Mouse (Mus musculus): ENCODE data around the gene Gucy1b2. TPM values are rescaled to one million over a fixed set of nuclear protein-coding genes. Genes with fewer than 3 reads are reported as not detected.

Gene Gucy1b2
- polyA plus RNA-seq, 1 experiment from 2014 or later = 0.20 TPM

GRCm38 (mm10) chr14:62350186-62350585, 105.9 kb downstream of the Gucy1b2 start:
- no peaks in the 10 kb centered on the region for H3K9me3 ChIP-seq (ENCODE audit: control insufficient read depth, low read length)
- no peak for ATAC-seq (ENCODE audit: insufficient number of reproducible peaks, insufficient read depth, low FRiP score, low read depth)
- H3K9ac ChIP-seq (ENCODE audit: low read length) = no peak overlapping the region
- no peak overlapping the region for H3K4me2 ChIP-seq (ENCODE audit: low read length)
- H3K36me3 ChIP-seq (ENCODE audit: control insufficient read depth, insufficient read depth, low read length) = peaks cover 29% of the 10 kb centered on the region
- H3K4me1 ChIP-seq (ENCODE audit: control insufficient read depth in 2 of 2, insufficient read depth in 2 of 2, low read length in 2 of 2) = peaks cover 3 to 6% of the 10 kb centered on the region in 2 experiments; a peak in 2 of 4 replicates
- 74% methylated on average over 4 of the region's 4 CpGs for WGBS
- H3K27ac ChIP-seq (replicated peaks in 1 of 2; ENCODE audit: control insufficient read depth in 1 of 2, insufficient read depth in 1 of 2, low read depth in 2 of 2, low read length in 2 of 2) = no peak overlapping the region
- no peak overlapping the region for H3K4me3 ChIP-seq (ENCODE audit: control insufficient read depth in 1 of 2, insufficient read depth in 1 of 2, low read depth in 1 of 2, low read length in 2 of 2)
- H3K27me3 ChIP-seq (ENCODE audit: control insufficient read depth, insufficient read depth, low read length) = no peaks in the 10 kb centered on the region

DNA sequence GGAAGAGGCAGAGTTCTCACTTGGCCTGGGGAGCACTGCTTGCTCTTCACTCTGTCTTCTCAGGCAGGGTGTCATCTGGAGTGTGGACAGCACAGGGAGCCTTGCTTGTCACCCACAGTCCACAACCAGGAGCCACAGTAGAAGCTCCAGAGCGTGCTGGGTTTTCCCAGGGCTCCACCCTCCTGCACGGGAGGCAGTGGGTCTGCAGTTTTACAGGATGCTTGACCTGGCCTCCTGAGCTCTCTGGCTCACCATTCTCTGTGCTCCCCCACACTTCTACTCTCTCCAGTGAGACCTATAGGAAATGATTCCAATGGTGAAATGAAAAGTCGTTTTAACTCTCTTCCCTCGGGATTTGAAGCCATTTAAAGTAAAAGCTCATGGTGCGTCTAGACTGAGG, 106.3 kb downstream of the Gucy1b2 start:
- no peak overlapping the region for H3K4me2 ChIP-seq (ENCODE audit: low read length)
- no peak overlapping the region for H3K4me3 ChIP-seq (ENCODE audit: control insufficient read depth in 1 of 2, insufficient read depth in 1 of 2, low read depth in 1 of 2, low read length in 2 of 2)
- H3K36me3 ChIP-seq (ENCODE audit: control insufficient read depth, insufficient read depth, low read length) = peaks cover 29% of the 10 kb centered on the region
- 0 out of 2 replicates have a peak, but pooled peaks have one; percentile 26 for ATAC-seq (ENCODE audit: insufficient number of reproducible peaks, insufficient read depth, low FRiP score, low read depth)
- H3K9me3 ChIP-seq (ENCODE audit: control insufficient read depth, low read length) = no peaks in the 10 kb centered on the region
- no peak overlapping the region for H3K27ac ChIP-seq (replicated peaks in 1 of 2; ENCODE audit: control insufficient read depth in 1 of 2, insufficient read depth in 1 of 2, low read depth in 2 of 2, low read length in 2 of 2)
- no peak overlapping the region for H3K9ac ChIP-seq (ENCODE audit: low read length)
- 66% methylated on average over 5 of the region's 5 CpGs for WGBS
- no peaks in the 10 kb centered on the region for H3K27me3 ChIP-seq (ENCODE audit: control insufficient read depth, insufficient read depth, low read length)
- peaks cover 3 to 6% of the 10 kb centered on the region in 2 experiments; a peak in 2 of 4 replicates for H3K4me1 ChIP-seq (ENCODE audit: control insufficient read depth in 2 of 2, insufficient read depth in 2 of 2, low read length in 2 of 2)

GRCm38 (mm10) chr14:62347103-62347502, 109.0 kb downstream of the Gucy1b2 start:
- no peak overlapping the region for H3K9ac ChIP-seq (ENCODE audit: low read length)
- H3K36me3 ChIP-seq (ENCODE audit: control insufficient read depth, insufficient read depth, low read length) = peaks cover 24% of the 10 kb centered on the region
- H3K9me3 ChIP-seq (ENCODE audit: control insufficient read depth, low read length) = no peaks in the 10 kb centered on the region
- peaks cover 11 to 20% of the 10 kb centered on the region in 2 experiments for H3K4me1 ChIP-seq (ENCODE audit: control insufficient read depth in 2 of 2, insufficient read depth in 2 of 2, low read length in 2 of 2)
- WGBS = 71% methylated on average over 7 of the region's 7 CpGs
- peak overlapping the region in 1 of 2 experiments; percentile 37; a peak in 1 of 4 replicates for H3K27ac ChIP-seq (replicated peaks in 1 of 2; ENCODE audit: control insufficient read depth in 1 of 2, insufficient read depth in 1 of 2, low read depth in 2 of 2, low read length in 2 of 2)
- no peak for ATAC-seq (ENCODE audit: insufficient number of reproducible peaks, insufficient read depth, low FRiP score, low read depth)
- H3K27me3 ChIP-seq (ENCODE audit: control insufficient read depth, insufficient read depth, low read length) = no peaks in the 10 kb centered on the region
- H3K4me2 ChIP-seq (ENCODE audit: low read length) = no peak overlapping the region
- H3K4me3 ChIP-seq (ENCODE audit: control insufficient read depth in 1 of 2, insufficient read depth in 1 of 2, low read depth in 1 of 2, low read length in 2 of 2) = no peak overlapping the region

GRCm38 (mm10) chr14:62346570-62346969, 109.5 kb downstream of the Gucy1b2 start:
- Histone ChIP-seq H3K27me3 (ENCODE audit: control insufficient read depth, insufficient read depth, low read length) (no peaks in the 10 kb centered on the region), H3K4me2 (ENCODE audit: low read length) (no peak overlapping the region), H3K4me1 (ENCODE audit: control insufficient read depth in 2 of 2, insufficient read depth in 2 of 2, low read length in 2 of 2) (peaks cover 13 to 25% of the 10 kb centered on the region in 2 experiments), H3K9me3 (ENCODE audit: control insufficient read depth, low read length) (no peaks in the 10 kb centered on the region), H3K4me3 (ENCODE audit: control insufficient read depth in 1 of 2, insufficient read depth in 1 of 2, low read depth in 1 of 2, low read length in 2 of 2) (no peak overlapping the region), H3K9ac (ENCODE audit: low read length) (no peak overlapping the region), H3K27ac (replicated peaks in 1 of 2; ENCODE audit: control insufficient read depth in 1 of 2, insufficient read depth in 1 of 2, low read depth in 2 of 2, low read length in 2 of 2) (no peak overlapping the region), H3K36me3 (ENCODE audit: control insufficient read depth, insufficient read depth, low read length) (peaks cover 24% of the 10 kb centered on the region)
- no peak for ATAC-seq (ENCODE audit: insufficient number of reproducible peaks, insufficient read depth, low FRiP score, low read depth)
- 86% methylated on average over 11 of the region's 11 CpGs for WGBS

Other genes starting within 250 kb of the Gucy1b2 start
- 68.9 and 70.4 TPM in 2 replicates for gene Rnaseh2b, start 163.7 kb downstream of the Gucy1b2 start, polyA plus RNA-seq (2014; fragmentation: Nextera tagmentation; extraction: Ambion mirVana)
- gene Dleu7, start 163.2 kb downstream of the Gucy1b2 start, polyA plus RNA-seq (2014; fragmentation: Nextera tagmentation; extraction: Ambion mirVana) = 0.78 and 0.80 TPM in 2 replicates
- gene Fam124a, start 99.4 kb upstream of the Gucy1b2 start, polyA plus RNA-seq (2014; fragmentation: Nextera tagmentation; extraction: Ambion mirVana) = 2.3 and 3.2 TPM in 2 replicates
- not detected in 2 replicates for gene Gm4131, start 110.6 kb upstream of the Gucy1b2 start, polyA plus RNA-seq (2014; fragmentation: Nextera tagmentation; extraction: Ambion mirVana)
- not detected in 2 replicates for gene Serpine3, start 207.4 kb upstream of the Gucy1b2 start, polyA plus RNA-seq (2014; fragmentation: Nextera tagmentation; extraction: Ambion mirVana)

Measured in heart, embryonic 14.5 days (tissue).